Mouse (Mus musculus): Measurements from ENCODE around the gene Nfia. TPM values are rescaled to one million over a fixed set of nuclear protein-coding genes. Genes with fewer than 3 reads are reported as not detected.

The Nfia gene
- polyA plus RNA-seq, 1 experiment from 2014 or later, result 37.2 TPM

DNA sequence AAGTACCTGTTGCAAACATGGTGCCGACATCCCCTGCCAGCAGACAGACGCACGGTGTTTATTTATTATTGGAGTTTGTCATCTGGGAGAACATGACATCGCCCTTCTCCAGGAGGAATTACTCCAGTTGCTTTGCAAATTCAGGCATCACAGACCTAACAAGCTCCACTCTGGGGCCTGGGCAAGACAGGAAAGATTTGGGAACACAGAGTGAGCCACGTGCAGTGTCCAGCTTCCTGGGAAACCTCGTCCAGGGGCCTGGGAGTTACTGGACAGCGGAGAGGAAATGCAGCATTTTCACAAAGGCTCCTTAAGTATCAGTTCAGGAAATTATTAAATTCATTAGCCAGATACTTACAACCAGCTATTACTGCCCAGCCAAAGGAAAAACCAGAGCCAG is 277.1 kb downstream of the Nfia start:
- no peaks in the 10 kb centered on the region for H3K27me3 ChIP-seq (ENCODE audit: control insufficient read depth, insufficient read depth, low read length)
- no peak for ATAC-seq (ENCODE audit: low FRiP score, low TSS enrichment)
- no peak overlapping the region for H3K27ac ChIP-seq (replicated peaks; ENCODE audit: low read depth, low read length)
- DNase-seq, result no peak
- H3K4me1 ChIP-seq (ENCODE audit: control insufficient read depth, insufficient read depth, low read length), result no peaks in the 10 kb centered on the region
- 68% methylated on average over 7 of the region's 7 CpGs for WGBS
- H3K4me2 ChIP-seq (ENCODE audit: low read length), result no peak overlapping the region
- H3K4me3 ChIP-seq (replicated peaks; ENCODE audit: low read depth, low read length), result no peak overlapping the region
- H3K36me3 ChIP-seq (ENCODE audit: control insufficient read depth, insufficient read depth, low read length), result no peaks in the 10 kb centered on the region
- H3K9me3 ChIP-seq (ENCODE audit: control insufficient read depth, low read length), result no peaks in the 10 kb centered on the region
- no peak overlapping the region for H3K9ac ChIP-seq (replicated peaks; ENCODE audit: low read length)

DNA sequence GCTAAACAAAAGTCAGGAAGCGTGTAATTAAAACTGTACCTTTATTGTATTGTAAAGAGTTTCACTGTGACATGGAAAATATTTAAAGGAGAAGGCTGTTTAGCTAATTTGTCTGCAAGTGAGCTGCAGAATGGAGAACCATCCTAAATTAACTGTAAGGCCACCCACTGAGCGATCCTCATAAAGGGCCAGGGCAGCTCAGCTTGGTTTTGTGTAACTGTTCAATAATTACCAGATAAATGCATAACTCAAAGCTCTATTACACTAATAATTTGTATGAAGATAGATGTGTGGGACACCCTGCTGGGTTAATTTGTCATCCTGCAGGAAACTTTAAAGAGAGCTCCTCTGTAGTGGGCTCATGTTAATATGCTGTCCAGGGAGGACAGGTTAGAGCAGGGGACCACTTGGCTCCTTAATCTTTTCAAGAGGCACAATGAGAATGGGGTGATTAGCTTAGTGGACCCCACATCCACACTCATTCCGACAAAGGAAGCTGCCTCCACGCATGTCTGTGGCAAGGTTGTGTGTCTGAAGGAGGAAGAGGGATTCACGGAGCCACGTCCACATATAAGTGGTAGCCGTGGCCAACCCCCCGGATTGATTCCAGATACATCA is 277.6 kb downstream of the Nfia start:
- ATAC-seq (ENCODE audit: low FRiP score, low TSS enrichment), result no peak
- 82% methylated on average over 8 of the region's 8 CpGs for WGBS
- Histone ChIP-seq H3K9me3 (ENCODE audit: control insufficient read depth, low read length) (no peaks in the 10 kb centered on the region), H3K27ac (replicated peaks; ENCODE audit: low read depth, low read length) (no peak overlapping the region), H3K36me3 (ENCODE audit: control insufficient read depth, insufficient read depth, low read length) (no peaks in the 10 kb centered on the region), H3K4me2 (ENCODE audit: low read length) (no peak overlapping the region), H3K4me1 (ENCODE audit: control insufficient read depth, insufficient read depth, low read length) (no peaks in the 10 kb centered on the region), H3K27me3 (ENCODE audit: control insufficient read depth, insufficient read depth, low read length) (no peaks in the 10 kb centered on the region), H3K4me3 (replicated peaks; ENCODE audit: low read depth, low read length) (no peak overlapping the region), H3K9ac (replicated peaks; ENCODE audit: low read length) (no peak overlapping the region)
- DNase-seq, result no peak

DNA sequence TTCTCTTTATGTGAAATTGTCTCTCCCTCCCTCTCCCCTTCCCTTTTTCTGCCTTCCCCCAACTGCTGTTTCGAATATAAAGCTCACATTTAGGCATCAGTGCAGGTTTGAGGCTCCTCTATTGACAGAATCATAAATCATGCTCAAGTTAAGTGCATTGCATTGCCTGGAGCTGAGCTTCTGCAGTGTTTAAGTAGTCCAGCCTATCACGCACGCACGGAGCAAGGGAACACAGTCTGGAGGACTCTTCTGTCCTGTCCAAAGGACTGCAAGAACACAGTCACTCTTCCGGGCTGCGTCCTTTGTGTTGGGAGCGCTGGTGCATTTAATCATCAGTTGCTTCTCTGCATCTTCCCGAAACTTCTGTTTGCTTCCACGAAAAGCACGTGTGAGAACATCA is 278.2 kb downstream of the Nfia start:
- no peaks in the 10 kb centered on the region for H3K9me3 ChIP-seq (ENCODE audit: control insufficient read depth, low read length)
- no peak overlapping the region for H3K27ac ChIP-seq (replicated peaks; ENCODE audit: low read depth, low read length)
- H3K4me1 ChIP-seq (ENCODE audit: control insufficient read depth, insufficient read depth, low read length), result no peaks in the 10 kb centered on the region
- H3K27me3 ChIP-seq (ENCODE audit: control insufficient read depth, insufficient read depth, low read length), result no peaks in the 10 kb centered on the region
- DNase-seq (peak; percentile 13), ATAC-seq (ENCODE audit: low FRiP score, low TSS enrichment) (no peak)
- 42% methylated on average over 10 of the region's 10 CpGs for WGBS
- H3K4me3 ChIP-seq (replicated peaks; ENCODE audit: low read depth, low read length), result no peak overlapping the region
- no peak overlapping the region for H3K9ac ChIP-seq (replicated peaks; ENCODE audit: low read length)
- H3K36me3 ChIP-seq (ENCODE audit: control insufficient read depth, insufficient read depth, low read length), result no peaks in the 10 kb centered on the region
- no peak overlapping the region for H3K4me2 ChIP-seq (ENCODE audit: low read length)

DNA sequence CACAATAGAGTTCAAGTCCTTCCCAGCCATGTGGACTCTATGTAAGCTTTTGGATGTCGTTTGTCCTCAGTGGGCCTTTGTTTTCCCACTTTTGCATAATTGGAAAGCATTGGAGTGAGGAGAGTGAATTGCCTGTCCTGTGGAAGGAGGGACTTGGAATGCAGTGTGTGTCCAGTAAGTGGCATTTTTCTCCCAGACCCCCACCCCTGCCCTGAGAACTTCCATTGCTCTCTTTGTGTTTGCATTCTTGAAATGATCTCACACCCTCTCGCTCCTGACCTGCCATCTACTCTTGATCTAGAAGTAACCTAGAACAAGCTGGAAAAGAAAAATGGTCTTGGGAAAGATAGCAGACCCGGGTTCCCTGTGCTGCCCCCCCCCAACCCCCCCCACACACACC is 278.8 kb downstream of the Nfia start:
- no peaks in the 10 kb centered on the region for H3K36me3 ChIP-seq (ENCODE audit: control insufficient read depth, insufficient read depth, low read length)
- WGBS, result 67% methylated on average over 3 of the region's 3 CpGs

DNA sequence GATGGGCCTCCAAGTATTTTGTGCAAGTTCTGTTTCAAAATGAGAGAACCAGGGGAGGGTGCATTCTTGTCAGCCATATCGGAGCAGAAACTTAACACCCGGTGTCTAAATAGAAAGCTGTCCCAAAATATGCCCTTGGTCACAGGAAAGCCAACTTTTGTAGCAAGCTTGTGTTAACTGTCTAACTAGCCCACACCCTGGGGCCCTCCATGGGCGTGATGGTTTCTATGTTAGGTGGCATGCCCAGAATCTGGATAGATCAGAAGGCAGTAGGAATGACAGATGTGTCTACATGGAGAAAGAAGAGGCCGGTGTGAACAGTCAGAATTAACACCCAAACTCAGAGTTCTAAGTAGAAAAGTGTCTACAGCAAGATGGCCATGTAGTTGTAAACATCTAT is 282.5 kb downstream of the Nfia start:
- Histone ChIP-seq H3K36me3 (ENCODE audit: control insufficient read depth, insufficient read depth, low read length) (no peaks in the 10 kb centered on the region), H3K27ac (replicated peaks; ENCODE audit: low read depth, low read length) (no peak overlapping the region), H3K27me3 (ENCODE audit: control insufficient read depth, insufficient read depth, low read length) (no peaks in the 10 kb centered on the region), H3K4me1 (ENCODE audit: control insufficient read depth, insufficient read depth, low read length) (no peaks in the 10 kb centered on the region), H3K4me2 (ENCODE audit: low read length) (no peak overlapping the region), H3K9ac (replicated peaks; ENCODE audit: low read length) (no peak overlapping the region), H3K9me3 (ENCODE audit: control insufficient read depth, low read length) (no peaks in the 10 kb centered on the region), H3K4me3 (replicated peaks; ENCODE audit: low read depth, low read length) (no peak overlapping the region)
- WGBS, result 96% methylated on average over 4 of the region's 4 CpGs
- no peak for DNase-seq
- no peak for ATAC-seq (ENCODE audit: low FRiP score, low TSS enrichment)

More for the DNA sequence above, 278.8 kb downstream of the Nfia start:
- H3K9ac ChIP-seq (replicated peaks; ENCODE audit: low read length), result no peak overlapping the region
- DNase-seq (no peak), ATAC-seq (ENCODE audit: low FRiP score, low TSS enrichment) (no peak)
- H3K4me1 ChIP-seq (ENCODE audit: control insufficient read depth, insufficient read depth, low read length), result no peaks in the 10 kb centered on the region
- H3K9me3 ChIP-seq (ENCODE audit: control insufficient read depth, low read length), result no peaks in the 10 kb centered on the region
- no peak overlapping the region for H3K27ac ChIP-seq (replicated peaks; ENCODE audit: low read depth, low read length)
- H3K4me2 ChIP-seq (ENCODE audit: low read length), result no peak overlapping the region
- no peak overlapping the region for H3K4me3 ChIP-seq (replicated peaks; ENCODE audit: low read depth, low read length)
- no peaks in the 10 kb centered on the region for H3K27me3 ChIP-seq (ENCODE audit: control insufficient read depth, insufficient read depth, low read length)

DNA sequence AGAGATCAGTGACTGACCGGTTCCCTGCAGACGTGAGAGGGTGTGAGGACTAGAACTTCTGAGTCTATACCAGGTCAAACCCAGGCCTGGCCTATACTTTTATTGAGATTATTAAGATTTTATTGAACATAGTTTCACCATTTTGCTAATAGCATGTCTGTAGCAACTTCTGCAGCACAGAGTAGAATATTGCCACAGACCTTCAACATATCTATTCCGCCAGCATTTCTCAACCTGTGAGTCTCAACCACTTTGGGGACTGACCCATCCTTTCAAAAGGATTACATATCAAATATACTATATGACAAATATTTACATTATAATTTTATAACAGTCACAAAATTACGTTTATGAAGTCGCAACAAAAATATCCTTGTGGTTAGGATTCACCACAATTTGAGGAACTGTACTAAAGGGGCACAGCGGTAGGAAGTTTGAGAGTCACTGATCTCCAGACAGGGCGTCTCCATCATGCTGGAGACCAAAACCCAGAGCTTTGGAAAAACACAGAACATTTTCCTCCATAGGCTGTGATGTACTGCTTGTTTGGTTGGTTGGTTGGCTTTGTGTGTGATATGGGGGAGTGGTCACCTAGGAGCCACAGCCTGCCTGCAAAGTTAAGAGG is 284.0 kb downstream of the Nfia start:
- H3K9ac ChIP-seq (replicated peaks; ENCODE audit: low read length), result no peak overlapping the region
- H3K4me2 ChIP-seq (ENCODE audit: low read length), result no peak overlapping the region
- no peaks in the 10 kb centered on the region for H3K27me3 ChIP-seq (ENCODE audit: control insufficient read depth, insufficient read depth, low read length)
- no peak overlapping the region for H3K27ac ChIP-seq (replicated peaks; ENCODE audit: low read depth, low read length)
- H3K4me3 ChIP-seq (replicated peaks; ENCODE audit: low read depth, low read length), result no peak overlapping the region
- H3K4me1 ChIP-seq (ENCODE audit: control insufficient read depth, insufficient read depth, low read length), result no peaks in the 10 kb centered on the region
- 93% methylated on average over 7 of the region's 7 CpGs for WGBS
- DNase-seq (no peak), ATAC-seq (ENCODE audit: low FRiP score, low TSS enrichment) (no peak)
- no peaks in the 10 kb centered on the region for H3K36me3 ChIP-seq (ENCODE audit: control insufficient read depth, insufficient read depth, low read length)
- H3K9me3 ChIP-seq (ENCODE audit: control insufficient read depth, low read length), result no peaks in the 10 kb centered on the region

DNA sequence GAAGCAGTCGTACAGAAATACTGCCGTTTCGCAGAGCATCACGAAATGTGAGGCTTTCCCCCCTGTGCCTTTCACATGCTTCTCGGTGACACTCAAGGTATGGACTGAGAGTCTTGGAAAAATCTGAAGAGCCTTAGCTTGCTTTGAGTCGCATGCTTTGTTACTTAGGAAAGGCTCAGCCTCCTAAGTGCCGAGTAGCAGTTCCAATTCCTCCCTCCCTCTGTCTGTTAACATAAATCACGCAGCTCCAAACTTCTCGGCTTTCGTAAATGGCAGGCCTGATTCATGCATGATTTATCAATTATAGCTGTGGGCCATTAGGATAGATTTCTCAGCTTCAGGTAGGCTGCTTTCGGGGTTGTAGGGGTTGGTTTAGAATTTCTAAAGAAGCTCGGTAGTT is 284.7 kb downstream of the Nfia start:
- ATAC-seq (ENCODE audit: low FRiP score, low TSS enrichment) (no peak), DNase-seq (no peak)
- H3K4me1 ChIP-seq (ENCODE audit: control insufficient read depth, insufficient read depth, low read length), result no peaks in the 10 kb centered on the region
- 87% methylated on average over 12 of the region's 12 CpGs for WGBS
- no peaks in the 10 kb centered on the region for H3K27me3 ChIP-seq (ENCODE audit: control insufficient read depth, insufficient read depth, low read length)
- H3K9me3 ChIP-seq (ENCODE audit: control insufficient read depth, low read length), result no peaks in the 10 kb centered on the region
- H3K9ac ChIP-seq (replicated peaks; ENCODE audit: low read length), result no peak overlapping the region
- H3K4me3 ChIP-seq (replicated peaks; ENCODE audit: low read depth, low read length), result no peak overlapping the region
- no peaks in the 10 kb centered on the region for H3K36me3 ChIP-seq (ENCODE audit: control insufficient read depth, insufficient read depth, low read length)
- no peak overlapping the region for H3K4me2 ChIP-seq (ENCODE audit: low read length)
- H3K27ac ChIP-seq (replicated peaks; ENCODE audit: low read depth, low read length), result no peak overlapping the region

DNA sequence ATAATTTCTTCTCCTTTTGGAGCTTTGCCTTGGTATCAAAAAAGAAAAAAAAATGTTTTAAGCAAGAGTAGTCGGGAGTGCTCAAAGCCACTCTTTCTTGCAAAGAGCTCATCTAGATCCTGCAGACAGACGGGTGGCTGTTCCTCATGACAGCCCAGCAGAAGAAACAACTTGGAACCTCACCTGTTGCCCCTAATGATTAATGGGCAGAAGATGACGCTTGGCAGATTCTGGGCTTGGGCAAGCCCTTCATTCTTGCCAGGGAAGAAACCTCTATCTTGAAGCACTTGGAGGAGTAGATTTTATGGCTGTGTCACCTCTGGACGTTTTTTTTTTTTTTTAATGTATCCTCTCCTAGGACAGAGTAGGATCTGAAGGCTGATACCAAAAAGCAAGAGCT is 285.2 kb downstream of the Nfia start:
- WGBS, result 83% methylated on average over 4 of the region's 4 CpGs
- ATAC-seq (ENCODE audit: low FRiP score, low TSS enrichment) (no peak), DNase-seq (no peak)
- Histone ChIP-seq H3K9me3 (ENCODE audit: control insufficient read depth, low read length) (no peaks in the 10 kb centered on the region), H3K27me3 (ENCODE audit: control insufficient read depth, insufficient read depth, low read length) (no peaks in the 10 kb centered on the region), H3K27ac (replicated peaks; ENCODE audit: low read depth, low read length) (no peak overlapping the region), H3K4me1 (ENCODE audit: control insufficient read depth, insufficient read depth, low read length) (no peaks in the 10 kb centered on the region), H3K4me3 (replicated peaks; ENCODE audit: low read depth, low read length) (no peak overlapping the region), H3K4me2 (ENCODE audit: low read length) (no peak overlapping the region), H3K36me3 (ENCODE audit: control insufficient read depth, insufficient read depth, low read length) (no peaks in the 10 kb centered on the region), H3K9ac (replicated peaks; ENCODE audit: low read length) (no peak overlapping the region)

DNA sequence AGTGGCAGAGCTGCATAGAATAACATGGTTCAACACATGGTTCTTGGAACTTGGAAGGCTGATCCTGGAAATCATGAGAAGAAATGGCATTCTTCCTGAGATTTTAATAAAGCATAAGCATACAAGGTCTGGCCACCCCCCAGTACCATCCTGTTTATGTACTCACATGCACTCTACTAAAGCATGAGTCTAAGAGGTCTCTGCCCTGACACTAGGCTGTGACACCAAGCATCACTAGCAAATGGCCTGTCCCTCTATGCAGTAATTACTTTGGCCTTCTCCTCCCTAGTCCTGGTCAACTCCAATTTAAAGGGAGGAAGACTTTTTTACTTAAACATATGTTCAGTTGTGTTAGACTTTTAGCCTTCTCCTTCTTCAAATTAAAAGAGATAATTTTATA is 285.6 kb downstream of the Nfia start:
- H3K36me3 ChIP-seq (ENCODE audit: control insufficient read depth, insufficient read depth, low read length), result no peaks in the 10 kb centered on the region
- H3K27ac ChIP-seq (replicated peaks; ENCODE audit: low read depth, low read length), result no peak overlapping the region
- no peak for ATAC-seq (ENCODE audit: low FRiP score, low TSS enrichment)
- H3K9me3 ChIP-seq (ENCODE audit: control insufficient read depth, low read length), result no peaks in the 10 kb centered on the region
- no peak overlapping the region for H3K9ac ChIP-seq (replicated peaks; ENCODE audit: low read length)
- H3K27me3 ChIP-seq (ENCODE audit: control insufficient read depth, insufficient read depth, low read length), result no peaks in the 10 kb centered on the region
- no peak for DNase-seq
- no peak overlapping the region for H3K4me2 ChIP-seq (ENCODE audit: low read length)
- no peak overlapping the region for H3K4me3 ChIP-seq (replicated peaks; ENCODE audit: low read depth, low read length)
- no peaks in the 10 kb centered on the region for H3K4me1 ChIP-seq (ENCODE audit: control insufficient read depth, insufficient read depth, low read length)

Measured in midbrain, embryonic 14.5 days (tissue).